Mouse (Mus musculus) testis, adult 2 months (tissue): ENCODE results near the gene Maz. TPM values are rescaled to one million over a fixed set of nuclear protein-coding genes. Genes with fewer than 3 reads are reported as not detected.
A peak's percentile ranks its signal among the peaks of the same experiment; 100 is the strongest.

Experiments used
- H3K27ac ChIP-seq: fragments of 200-500 bp; 2 replicates; pipeline ENCODE4 v1.5.1; 2012; ENCODE audit warnings: low read depth, low read length; ENCODE audit not compliant: control insufficient read depth, insufficient read depth
- H3K27me3 ChIP-seq: fragments of 200-500 bp; 2 replicates; pipeline ENCODE4 v1.6.1; 2012; ENCODE audit warnings: mild to moderate bottlenecking, low read length, moderate library complexity; ENCODE audit not compliant: control insufficient read depth, insufficient read depth
- H3K36me3 ChIP-seq: fragments of 200-500 bp; 2 replicates; pipeline ENCODE4 v1.6.1; 2012; ENCODE audit warnings: mild to moderate bottlenecking, low read length; ENCODE audit not compliant: control insufficient read depth, insufficient read depth
- H3K4me1 ChIP-seq: fragments of 200-500 bp; 2 replicates; pipeline ENCODE4 v1.6.1; 2012; ENCODE audit warnings: low read length; ENCODE audit not compliant: control insufficient read depth, insufficient read depth
- H3K4me3 ChIP-seq: fragments of 200-500 bp; 2 replicates; pipeline ENCODE4 v1.5.1; 2012; ENCODE audit warnings: low read depth, mild to moderate bottlenecking, low read length, moderate library complexity, mixed read lengths; ENCODE audit not compliant: control insufficient read depth
- CTCF ChIP-seq: fragments of 200-500 bp; IDR thresholded peaks from 2 replicates; pipeline ENCODE4 v1.5.1; 2012; ENCODE audit warnings: low read depth, mild to moderate bottlenecking, inconsistent platforms, low read length, moderate library complexity; ENCODE audit not compliant: control insufficient read depth, insufficient read depth, insufficient replicate concordance
- POLR2A ChIP-seq: fragments of 200-500 bp; IDR thresholded peaks from 2 replicates; pipeline ENCODE4 v1.6.1; 2012; ENCODE audit warnings: low read depth, mild to moderate bottlenecking, inconsistent platforms, low read length, moderate library complexity; ENCODE audit not compliant: control insufficient read depth
- polyA plus RNA-seq: library from polyadenylated mRNA; depleted of rRNA; stranded (reverse); fragments of >200 nt; gene quantifications from 2 replicates; pipeline ENCODE4 v1.2.3, GENCODE M21; 2012

The Maz gene
- polyA plus RNA-seq, 1 experiment: 59.6 TPM

DNA sequence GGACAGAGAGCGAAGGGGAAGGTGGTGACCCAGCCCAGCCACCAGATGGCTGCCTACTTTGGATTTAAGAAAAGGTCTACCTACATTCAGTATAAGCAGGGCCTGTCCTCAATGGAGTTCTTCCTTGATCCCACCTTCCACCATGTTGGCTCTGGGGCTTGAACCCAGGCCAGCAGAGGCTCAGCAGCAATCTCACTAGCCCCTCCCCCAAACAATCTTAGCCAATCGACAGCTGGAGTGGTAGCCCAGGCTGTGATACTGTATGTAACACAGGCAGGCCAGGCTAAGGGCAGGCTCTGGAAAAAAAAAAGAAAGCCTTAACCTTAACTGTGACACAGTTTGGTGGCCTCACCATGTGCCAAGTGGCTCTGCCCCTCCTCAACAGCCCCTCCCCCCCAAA lies 15.1 kb downstream of the Maz start:
- Histone ChIP-seq H3K27me3 (no peaks in the 10 kb centered on the region), H3K27ac (no peak overlapping the region), H3K4me1 (peaks cover 13% of the 10 kb centered on the region), H3K36me3 (0 out of 2 replicates have a peak, but pooled peaks cover 1% of the 10 kb centered on the region), H3K4me3 (no peak overlapping the region)
- TF ChIP-seq CTCF: no peak
- no peak for TF ChIP-seq POLR2A

DNA sequence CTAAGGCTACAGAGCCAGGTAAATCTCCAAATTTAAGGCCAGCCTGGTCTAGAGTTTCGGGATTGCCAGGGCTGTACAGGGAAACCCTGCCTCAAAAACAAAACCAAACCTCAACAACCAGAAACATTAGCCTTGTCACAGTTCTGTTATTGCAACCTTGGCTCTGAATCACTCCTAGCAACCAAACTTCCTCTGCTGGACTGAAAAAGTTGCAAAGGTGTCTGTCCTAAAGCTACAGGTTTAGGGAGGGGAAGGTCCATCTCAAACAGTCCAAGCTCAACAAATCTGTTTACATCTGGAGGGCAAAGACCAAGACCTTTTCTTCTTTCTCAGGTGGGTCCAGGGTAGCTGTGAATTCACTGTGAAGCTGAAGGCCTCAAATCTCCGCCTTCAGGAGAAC lies 15.8 kb downstream of the Maz start:
- Histone ChIP-seq H3K4me1 (peaks cover 7% of the 10 kb centered on the region), H3K27me3 (no peaks in the 10 kb centered on the region), H3K36me3 (0 out of 2 replicates have a peak, but pooled peaks cover 1% of the 10 kb centered on the region), H3K4me3 (no peak overlapping the region), H3K27ac (no peak overlapping the region)
- TF ChIP-seq POLR2A (no peak), CTCF (no peak)

DNA sequence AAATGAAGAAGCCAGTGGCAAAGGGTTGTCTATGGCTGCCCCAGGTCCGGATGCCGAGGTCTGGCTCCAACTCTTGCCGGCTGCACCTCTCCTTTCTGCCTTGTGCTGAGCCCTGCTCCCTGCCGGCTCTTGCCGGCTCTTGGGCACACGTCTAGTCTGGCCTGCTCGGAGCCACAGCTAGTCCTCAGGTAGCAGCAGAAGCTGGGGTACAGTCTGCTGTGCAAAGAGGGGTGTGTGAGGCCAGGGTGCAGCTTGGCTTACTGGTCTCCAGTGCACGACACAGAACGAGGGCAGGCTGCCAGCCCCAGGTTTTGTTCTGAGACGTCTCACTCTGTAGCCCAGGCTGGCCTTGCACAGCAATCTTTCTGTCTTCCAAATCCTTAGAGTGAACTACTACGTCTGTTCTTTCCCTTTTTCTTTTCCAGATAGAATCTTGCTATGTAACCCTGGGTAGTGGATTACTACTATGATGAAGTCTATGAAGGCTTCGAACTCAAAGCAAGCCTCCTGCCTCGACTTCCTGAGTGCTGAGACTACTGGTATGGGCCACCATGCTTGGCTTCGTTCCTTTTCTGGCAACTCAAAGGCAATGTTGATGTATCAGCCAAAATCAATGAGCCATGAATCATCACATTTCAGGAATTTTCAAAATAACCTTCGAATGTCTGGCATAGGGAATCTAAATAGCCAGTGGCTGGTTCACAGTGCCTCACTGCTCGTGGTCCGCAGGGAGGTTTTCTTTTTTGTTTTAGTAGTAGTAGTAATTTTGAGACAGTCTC lies 17.3 kb downstream of the Maz start:
- Histone ChIP-seq H3K4me1 (peaks cover 5% of the 10 kb centered on the region; the same call in 1 of the 2 replicates), H3K27me3 (no peaks in the 10 kb centered on the region), H3K36me3 (no peaks in the 10 kb centered on the region), H3K4me3 (no peak overlapping the region), H3K27ac (peak overlapping the region; percentile 10; the same call in 1 of the 2 replicates)
- TF ChIP-seq CTCF (no peak), POLR2A (no peak)

DNA sequence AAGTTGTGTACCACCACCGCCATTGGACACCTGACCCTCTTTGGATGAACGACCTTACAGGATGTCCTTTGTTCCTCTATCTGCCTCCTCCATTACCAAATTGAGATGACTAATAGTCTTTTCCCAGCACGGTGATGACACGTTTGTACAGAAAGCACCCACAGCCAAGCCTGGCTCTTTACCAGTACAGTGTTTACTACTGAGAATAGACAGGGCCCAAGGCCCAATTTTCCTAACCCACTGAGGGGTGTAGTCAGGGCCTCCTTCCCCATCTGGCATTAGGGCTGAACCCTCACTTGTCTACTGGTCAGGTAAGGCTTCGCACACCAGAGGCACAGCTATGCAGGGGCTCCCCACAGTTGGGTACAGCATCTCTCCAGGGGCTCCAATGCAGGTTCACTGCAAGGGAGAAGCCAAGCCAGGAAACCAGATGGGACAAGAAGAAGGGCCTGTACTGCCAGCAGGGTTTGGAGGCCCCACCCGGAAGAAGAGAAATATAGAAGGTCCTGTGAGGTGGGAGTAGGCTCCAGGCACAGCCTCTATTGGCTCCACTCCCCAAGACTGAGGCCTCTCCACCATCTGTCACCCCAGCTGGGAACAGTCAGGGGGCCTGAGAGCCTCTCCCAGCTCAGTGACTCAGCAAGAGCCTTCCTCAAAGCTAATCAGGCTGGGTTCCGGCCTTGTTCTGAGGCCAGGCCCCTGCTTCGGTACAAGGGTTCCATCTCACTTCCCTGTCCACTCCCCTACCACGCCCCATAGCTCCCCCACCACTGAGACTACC lies 18.4 kb downstream of the Maz start:
- peak overlapping the region; percentile 85 for H3K27ac ChIP-seq
- H3K36me3 ChIP-seq: no peaks in the 10 kb centered on the region
- H3K27me3 ChIP-seq: no peaks in the 10 kb centered on the region
- peaks cover 5% of the 10 kb centered on the region; the same call in 1 of the 2 replicates for H3K4me1 ChIP-seq
- TF ChIP-seq CTCF: no peak
- no peak for TF ChIP-seq POLR2A
- H3K4me3 ChIP-seq: no peak overlapping the region

DNA sequence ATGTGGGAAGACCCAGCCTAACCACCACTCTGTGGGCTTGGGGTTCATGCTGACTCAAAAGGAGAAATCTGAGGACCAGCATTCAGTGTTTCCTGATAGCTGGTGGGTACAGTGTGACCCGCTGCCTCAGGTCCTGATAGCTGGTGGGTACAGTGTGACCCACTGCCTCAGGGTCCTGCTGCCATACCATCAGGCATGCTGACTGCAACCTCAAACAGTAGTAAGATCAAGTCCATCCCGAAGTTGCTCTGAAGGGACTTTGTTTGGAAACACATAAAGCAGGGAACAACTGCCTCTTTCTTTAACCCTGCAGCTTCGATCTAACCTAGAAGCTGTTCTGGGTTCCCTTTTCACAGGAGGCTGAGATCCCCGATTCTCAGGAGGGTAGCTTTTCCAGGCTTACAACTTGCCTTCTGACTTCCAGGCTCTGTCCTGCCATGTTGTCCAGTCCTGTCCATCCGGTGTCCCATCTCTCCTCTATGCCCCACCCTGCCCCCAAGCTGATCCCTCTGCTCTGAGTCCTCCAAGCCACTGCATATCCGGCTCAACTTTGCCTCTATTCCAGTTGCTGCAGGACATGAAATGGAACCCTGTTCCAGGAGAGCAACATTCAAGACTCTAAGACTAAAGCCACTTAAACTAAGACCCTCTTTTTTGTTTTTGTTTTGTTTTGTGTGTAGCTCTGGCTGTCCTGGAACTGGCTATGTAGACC lies 19.4 kb downstream of the Maz start:
- Histone ChIP-seq H3K36me3 (no peaks in the 10 kb centered on the region), H3K27me3 (no peaks in the 10 kb centered on the region), H3K4me3 (no peak overlapping the region), H3K27ac (no peak overlapping the region), H3K4me1 (peaks cover 5% of the 10 kb centered on the region; the same call in 1 of the 2 replicates)
- no peak for TF ChIP-seq POLR2A
- no peak for TF ChIP-seq CTCF

DNA sequence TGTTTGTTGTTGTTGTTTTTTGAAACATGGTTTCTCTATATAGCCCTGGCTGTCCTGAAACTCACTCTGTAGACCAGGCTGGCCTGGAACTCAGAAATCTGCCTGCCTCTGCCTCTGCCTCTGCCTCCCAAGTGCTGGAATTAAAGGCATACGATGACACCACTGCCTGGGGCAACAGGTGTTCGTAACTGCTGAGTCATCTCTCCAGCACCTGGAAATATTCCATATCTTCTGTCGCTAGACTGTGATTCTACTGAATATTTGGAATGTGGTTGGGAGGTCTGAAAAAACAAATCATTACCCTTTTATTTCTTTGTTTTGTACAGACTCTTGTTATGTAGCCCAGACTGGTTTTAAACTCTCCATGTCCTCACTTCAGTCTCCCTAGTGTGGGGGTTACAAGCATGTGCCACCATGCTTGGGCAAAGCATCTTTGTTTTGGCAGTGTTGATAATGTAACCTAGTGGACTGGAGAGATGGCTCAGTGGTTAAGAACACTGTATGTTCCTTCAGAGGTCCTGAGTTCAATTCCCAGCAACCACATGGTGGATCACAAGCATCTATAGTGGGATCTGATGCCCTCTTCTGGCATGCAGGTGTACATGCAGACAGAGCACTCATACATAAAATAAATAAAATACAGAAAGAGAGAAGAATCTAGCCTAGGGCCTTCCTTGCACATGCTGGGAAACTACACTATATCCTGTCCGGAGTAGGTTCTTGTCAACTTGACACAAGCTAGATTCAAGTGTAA lies 22.5 kb downstream of the Maz start:
- no peak for TF ChIP-seq POLR2A
- TF ChIP-seq CTCF: no peak
- Histone ChIP-seq H3K4me1 (peaks cover 7% of the 10 kb centered on the region), H3K27me3 (no peaks in the 10 kb centered on the region), H3K27ac (no peak overlapping the region), H3K36me3 (no peaks in the 10 kb centered on the region), H3K4me3 (no peak overlapping the region)
